Mouse (Mus musculus) MEL (cell line): ENCODE data around the gene Sema3a.
A peak's percentile ranks its signal among the peaks of the same experiment; 100 is the strongest.

Source experiments
- CHD2 ChIP-seq: IDR thresholded peaks from 2 replicates; pipeline ENCODE4 v1.6.1; 2011; ENCODE audit warnings: low read length, improper control_type of control experiment
- CTCF ChIP-seq, 3 experiments: IDR thresholded peaks in 2 of 3; conservative IDR thresholded peaks in 1 of 3; 2 replicates each; pipeline ENCODE4 v1.5.1; 2011 to 2012; ENCODE audit warnings: low read length in 3 of 3, low read depth in 2 of 3, mild to moderate bottlenecking in 2 of 3, improper control_type of control experiment in 1 of 3, inconsistent platforms in 1 of 3, mixed read lengths in 1 of 3, moderate library complexity in 1 of 3; ENCODE audit not compliant: control insufficient read depth in 1 of 3, insufficient read depth in 1 of 3, poor library complexity in 1 of 3, severe bottlenecking in 1 of 3
- E2F4 ChIP-seq: IDR thresholded peaks from 2 replicates; pipeline ENCODE4 v1.6.1; 2011; ENCODE audit warnings: low read depth, low read length, improper control_type of control experiment, borderline replicate concordance
- EP300 ChIP-seq, 2 experiments: IDR thresholded peaks; 2 replicates each; pipeline ENCODE4 v1.6.1; 2011; ENCODE audit warnings: improper control_type of control experiment in 2 of 2, low read length in 2 of 2, low read depth in 1 of 2, mild to moderate bottlenecking in 1 of 2
- GATA1 ChIP-seq: IDR thresholded peaks from 2 replicates; pipeline ENCODE4 v1.6.1; 2011; ENCODE audit warnings: low read depth, low read length, improper control_type of control experiment
- MAFK ChIP-seq: IDR thresholded peaks from 2 replicates; pipeline ENCODE4 v1.6.1; 2011; ENCODE audit warnings: low read depth, mild to moderate bottlenecking, low read length, improper control_type of control experiment, borderline replicate concordance
- MYC ChIP-seq: IDR thresholded peaks from 2 replicates; pipeline ENCODE4 v1.6.1; 2011; ENCODE audit warnings: low read depth, mild to moderate bottlenecking, low read length, improper control_type of control experiment, moderate library complexity
- POLR2A ChIP-seq, 2 experiments: IDR thresholded peaks; 2 replicates each; pipeline ENCODE4 v1.6.1; 2011 to 2012; ENCODE audit warnings: low read length in 2 of 2, mild to moderate bottlenecking in 2 of 2, control low read depth in 1 of 2, improper control_type of control experiment in 1 of 2, low read depth in 1 of 2, moderate library complexity in 1 of 2; ENCODE audit not compliant: control insufficient read depth in 1 of 2, insufficient read depth in 1 of 2, poor library complexity in 1 of 2
- POLR2AphosphoS2 ChIP-seq: IDR thresholded peaks from 2 replicates; pipeline ENCODE4 v1.6.1; 2011; ENCODE audit warnings: low read length, improper control_type of control experiment
- RAD21 ChIP-seq: IDR thresholded peaks from 2 replicates; pipeline ENCODE4 v1.6.1; 2011; ENCODE audit warnings: mild to moderate bottlenecking, low read depth, low read length, improper control_type of control experiment
- SIN3A ChIP-seq: IDR thresholded peaks from 2 replicates; pipeline ENCODE4 v1.6.1; 2012; ENCODE audit warnings: low read length, improper control_type of control experiment, inconsistent platforms
- TAL1 ChIP-seq: IDR thresholded peaks from 2 replicates; pipeline ENCODE4 v1.6.1; 2012; ENCODE audit warnings: mild to moderate bottlenecking, inconsistent platforms, low read length, moderate library complexity, mixed read lengths
- ZMIZ1 ChIP-seq: IDR thresholded peaks from 2 replicates; pipeline ENCODE4 v1.6.1; 2012; ENCODE audit warnings: low read depth, mild to moderate bottlenecking, inconsistent platforms, low read length, improper control_type of control experiment, moderate library complexity

GRCm38 (mm10) chr5:13628606-13629311 is 503.5 kb downstream of the Sema3a start:
- TF ChIP-seq MYC (no peak), CTCF (IDR thresholded peaks at IDR 0.05 in 2 of 3, conservative IDR thresholded peaks at IDR 0.05 in 1 of 3; ENCODE audit: control insufficient read depth in 1 of 3, insufficient read depth in 1 of 3, low read depth in 2 of 3, low read length in 3 of 3, poor library complexity in 1 of 3, severe bottlenecking in 1 of 3) (peak; percentile 93 to 99 (median 98)), TAL1 (no peak), POLR2A (IDR thresholded peaks at IDR 0.05; ENCODE audit: control insufficient read depth in 1 of 2, insufficient read depth in 1 of 2, low read depth in 1 of 2, low read length in 2 of 2, poor library complexity in 1 of 2) (0 out of 4 replicates have a peak, but pooled peaks of 1 of the 2 experiments have one; percentile 17), RAD21 (peak; percentile 98), MAFK (no peak), EP300 (IDR thresholded peaks at IDR 0.05; ENCODE audit: low read depth in 1 of 2, low read length in 2 of 2) (no peak), POLR2AphosphoS2 (no peak), ZMIZ1 (no peak), E2F4 (no peak), CHD2 (no peak), GATA1 (no peak; the same call in 1 of the 2 replicates), SIN3A (peak; percentile 48; the same call in 1 of the 2 replicates)
